Mouse (Mus musculus) MEL (cell line): ENCODE measurements around the gene Amh. TPM values are rescaled to one million over a fixed set of nuclear protein-coding genes. Genes with fewer than 3 reads are reported as not detected.
"Not testable (repeated sequence)": the region's sequence is repeated elsewhere in the genome, so short reads cannot be mapped to it uniquely, and the experiment has no call there.

ENCODE experiments used
- DNase-seq: peaks from one replicate; pipeline ENCODE4 v3.0.0; 2011; ENCODE audit warnings: low read depth, low spot score
- H3K27ac ChIP-seq: 2 replicates; pipeline ENCODE4 v1.5.1; 2012; ENCODE audit warnings: low read depth, mild to moderate bottlenecking, control low read depth, low read length, moderate library complexity; ENCODE audit not compliant: control insufficient read depth
- H3K27me3 ChIP-seq, 2 experiments: fragments of 150-350 bp in 1 of 2; sonication (generic) in 1 of 2; 2 replicates each; pipeline ENCODE4 v1.6.1; 2012; ENCODE audit warnings: low read length in 2 of 2, mild to moderate bottlenecking in 2 of 2, improper control_type of control experiment in 1 of 2, moderate library complexity in 1 of 2; ENCODE audit not compliant: insufficient read depth in 2 of 2, control insufficient read depth in 1 of 2
- H3K36me3 ChIP-seq, 2 experiments: 2 replicates each; pipeline ENCODE4 v1.6.1; 2012 to 2014; ENCODE audit warnings: low read length in 2 of 2, improper control_type of control experiment in 1 of 2, inconsistent platforms in 1 of 2, mild to moderate bottlenecking in 1 of 2; ENCODE audit not compliant: insufficient read depth in 2 of 2, control insufficient read depth in 1 of 2
- H3K4me1 ChIP-seq, 2 experiments: fragments of 150-350 bp in 1 of 2; sonication (generic) in 1 of 2; 2 replicates each; pipeline ENCODE4 v1.6.1; 2012; ENCODE audit warnings: low read length in 2 of 2, improper control_type of control experiment in 1 of 2, mild to moderate bottlenecking in 1 of 2; ENCODE audit not compliant: insufficient read depth in 2 of 2, control insufficient read depth in 1 of 2
- H3K4me3 ChIP-seq, 2 experiments: fragments of 150-350 bp in 1 of 2; sonication (generic) in 1 of 2; 2 replicates each; pipeline ENCODE4 v1.5.1; 2012; ENCODE audit warnings: low read depth in 2 of 2, low read length in 2 of 2, mild to moderate bottlenecking in 2 of 2, moderate library complexity in 2 of 2, control low read depth in 1 of 2, improper control_type of control experiment in 1 of 2; ENCODE audit not compliant: control insufficient read depth in 1 of 2, insufficient read depth in 1 of 2
- H3K79me2 ChIP-seq: 2 replicates; pipeline ENCODE4 v1.6.1; 2012; ENCODE audit warnings: mild to moderate bottlenecking, low read length, moderate library complexity; ENCODE audit not compliant: control insufficient read depth, poor library complexity, insufficient read depth
- H3K9ac ChIP-seq: 2 replicates; pipeline ENCODE4 v1.6.1; 2012; ENCODE audit warnings: low read depth, mild to moderate bottlenecking, control low read depth, low read length, moderate library complexity; ENCODE audit not compliant: control insufficient read depth, poor library complexity, severe bottlenecking
- H3K9me3 ChIP-seq: fragments of 150-350 bp; sonication (generic); replicated peaks from 2 replicates; pipeline ENCODE4 v1.6.1; 2012; ENCODE audit warnings: mild to moderate bottlenecking, low read length, improper control_type of control experiment, moderate library complexity; ENCODE audit not compliant: insufficient read depth
- CHD1 ChIP-seq: IDR thresholded peaks from 2 replicates; pipeline ENCODE4 v1.6.1; 2012; ENCODE audit warnings: low read depth, mild to moderate bottlenecking, inconsistent platforms, low read length, improper control_type of control experiment
- CHD2 ChIP-seq: IDR thresholded peaks from 2 replicates; pipeline ENCODE4 v1.6.1; 2011; ENCODE audit warnings: low read length, improper control_type of control experiment
- CTCF ChIP-seq, 3 experiments: IDR thresholded peaks in 2 of 3; conservative IDR thresholded peaks in 1 of 3; 2 replicates each; pipeline ENCODE4 v1.5.1; 2011 to 2012; ENCODE audit warnings: low read length in 3 of 3, low read depth in 2 of 3, mild to moderate bottlenecking in 2 of 3, improper control_type of control experiment in 1 of 3, inconsistent platforms in 1 of 3, mixed read lengths in 1 of 3, moderate library complexity in 1 of 3; ENCODE audit not compliant: control insufficient read depth in 1 of 3, insufficient read depth in 1 of 3, poor library complexity in 1 of 3, severe bottlenecking in 1 of 3
- E2F4 ChIP-seq: IDR thresholded peaks from 2 replicates; pipeline ENCODE4 v1.6.1; 2011; ENCODE audit warnings: low read depth, low read length, improper control_type of control experiment, borderline replicate concordance
- HCFC1 ChIP-seq: IDR thresholded peaks from 2 replicates; pipeline ENCODE4 v1.6.1; 2012; ENCODE audit warnings: low read depth, mild to moderate bottlenecking, inconsistent platforms, low read length, improper control_type of control experiment, moderate library complexity
- MAFK ChIP-seq: IDR thresholded peaks from 2 replicates; pipeline ENCODE4 v1.6.1; 2011; ENCODE audit warnings: low read depth, mild to moderate bottlenecking, low read length, improper control_type of control experiment, borderline replicate concordance
- MAX ChIP-seq: IDR thresholded peaks from 2 replicates; pipeline ENCODE4 v1.6.1; 2011; ENCODE audit warnings: low read length, improper control_type of control experiment
- MAZ ChIP-seq: IDR thresholded peaks from 2 replicates; pipeline ENCODE4 v1.6.1; 2012; ENCODE audit warnings: low read depth, mild to moderate bottlenecking, inconsistent platforms, low read length, improper control_type of control experiment
- MEF2A ChIP-seq: IDR thresholded peaks from 2 replicates; pipeline ENCODE4 v1.6.1; 2014; ENCODE audit warnings: low read depth, mild to moderate bottlenecking, inconsistent platforms, low read length, improper control_type of control experiment; ENCODE audit not compliant: poor library complexity, insufficient replicate concordance, severe bottlenecking; ENCODE audit errors: extremely low read depth
- MYC ChIP-seq: IDR thresholded peaks from 2 replicates; pipeline ENCODE4 v1.6.1; 2011; ENCODE audit warnings: low read depth, mild to moderate bottlenecking, low read length, improper control_type of control experiment, moderate library complexity
- NELFE ChIP-seq: IDR thresholded peaks from 2 replicates; pipeline ENCODE4 v1.6.1; 2011; ENCODE audit warnings: low read depth, low read length, improper control_type of control experiment
- NRF1 ChIP-seq: IDR thresholded peaks from 2 replicates; pipeline ENCODE4 v1.6.1; 2014; ENCODE audit warnings: low read depth, mild to moderate bottlenecking, inconsistent platforms, low read length, improper control_type of control experiment, moderate library complexity; ENCODE audit not compliant: poor library complexity, insufficient read depth, severe bottlenecking
- POLR2A ChIP-seq, 2 experiments: IDR thresholded peaks; 2 replicates each; pipeline ENCODE4 v1.6.1; 2011 to 2012; ENCODE audit warnings: low read length in 2 of 2, mild to moderate bottlenecking in 2 of 2, control low read depth in 1 of 2, improper control_type of control experiment in 1 of 2, low read depth in 1 of 2, moderate library complexity in 1 of 2; ENCODE audit not compliant: control insufficient read depth in 1 of 2, insufficient read depth in 1 of 2, poor library complexity in 1 of 2
- POLR2AphosphoS2 ChIP-seq: IDR thresholded peaks from 2 replicates; pipeline ENCODE4 v1.6.1; 2011; ENCODE audit warnings: low read length, improper control_type of control experiment
- POLR2AphosphoS5 ChIP-seq: IDR thresholded peaks from 2 replicates; pipeline ENCODE4 v1.6.1; 2012; ENCODE audit warnings: low read depth, borderline replicate concordance, mild to moderate bottlenecking, inconsistent platforms, low read length, moderate library complexity, mixed read lengths
- RAD21 ChIP-seq: IDR thresholded peaks from 2 replicates; pipeline ENCODE4 v1.6.1; 2011; ENCODE audit warnings: mild to moderate bottlenecking, low read depth, low read length, improper control_type of control experiment
- RCOR1 ChIP-seq: IDR thresholded peaks from 2 replicates; pipeline ENCODE4 v1.6.1; 2012; ENCODE audit warnings: low read depth, mild to moderate bottlenecking, inconsistent platforms, low read length, improper control_type of control experiment
- SMC3 ChIP-seq: IDR thresholded peaks from 2 replicates; pipeline ENCODE4 v1.6.1; 2011; ENCODE audit warnings: low read depth, low read length, improper control_type of control experiment
- TAL1 ChIP-seq: IDR thresholded peaks from 2 replicates; pipeline ENCODE4 v1.6.1; 2012; ENCODE audit warnings: mild to moderate bottlenecking, inconsistent platforms, low read length, moderate library complexity, mixed read lengths
- UBTF ChIP-seq: IDR thresholded peaks from 2 replicates; pipeline ENCODE4 v1.6.1; 2012; ENCODE audit warnings: low read depth, mild to moderate bottlenecking, inconsistent platforms, low read length, improper control_type of control experiment, moderate library complexity, borderline replicate concordance; ENCODE audit not compliant: insufficient read depth
- USF2 ChIP-seq, 2 experiments: IDR thresholded peaks; 2 replicates each; pipeline ENCODE4 v1.6.1; 2011 to 2012; ENCODE audit warnings: improper control_type of control experiment in 2 of 2, low read length in 2 of 2, borderline replicate concordance in 1 of 2, inconsistent platforms in 1 of 2, low read depth in 1 of 2, mild to moderate bottlenecking in 1 of 2; ENCODE audit not compliant: insufficient read depth in 1 of 2
- ZNF384 ChIP-seq: IDR thresholded peaks from 2 replicates; pipeline ENCODE4 v1.6.1; 2012; ENCODE audit warnings: low read depth, mild to moderate bottlenecking, inconsistent platforms, low read length, improper control_type of control experiment
- polyA plus RNA-seq, 2 experiments: library from polyadenylated mRNA; stranded (reverse) in 1 of 2; unstranded in 1 of 2; fragments of >175 nt in 1 of 2; fragments of >200 nt in 1 of 2; gene quantifications; 2 replicates each; pipeline versions ENCODE4 v1.2.1 to v1.2.4; 2012; ENCODE audit warnings: low replicate concordance in 2 of 2, low read depth in 1 of 2; ENCODE audit not compliant: insufficient read length in 2 of 2, insufficient read depth in 1 of 2, missing spikeins in 1 of 2
- total RNA-seq: library from RNA; depleted of rRNA; stranded (reverse); fragments of 300-350 nt; gene quantifications from 2 replicates; pipeline ENCODE4 v1.2.3, GENCODE M21; 2012

Gene Amh
- total and polyA plus RNA-seq, 3 experiments = 0.42 to 1.1 TPM; not detected in 1

DNA sequence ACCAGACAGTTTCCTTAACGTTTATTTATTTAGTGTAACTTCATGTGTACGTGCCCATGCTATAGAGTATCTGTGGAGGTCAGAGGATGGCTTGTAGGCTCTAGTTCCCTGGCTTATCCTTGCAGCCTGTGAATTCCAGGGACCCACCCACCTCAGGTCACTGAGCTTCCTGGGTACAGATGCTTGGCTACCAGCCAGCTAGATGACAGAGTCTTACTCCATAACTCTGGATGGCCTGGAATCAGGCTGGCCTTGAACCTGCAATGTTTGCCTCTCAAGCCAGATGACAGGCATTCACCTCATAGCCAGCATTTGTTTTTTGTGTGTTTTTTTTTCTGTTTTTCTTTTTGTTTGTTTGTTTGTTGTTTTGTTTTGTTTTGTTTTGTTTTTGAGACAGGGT, 12.1 kb downstream of the Amh start:
- H3K27ac ChIP-seq = no peak overlapping the region

DNA sequence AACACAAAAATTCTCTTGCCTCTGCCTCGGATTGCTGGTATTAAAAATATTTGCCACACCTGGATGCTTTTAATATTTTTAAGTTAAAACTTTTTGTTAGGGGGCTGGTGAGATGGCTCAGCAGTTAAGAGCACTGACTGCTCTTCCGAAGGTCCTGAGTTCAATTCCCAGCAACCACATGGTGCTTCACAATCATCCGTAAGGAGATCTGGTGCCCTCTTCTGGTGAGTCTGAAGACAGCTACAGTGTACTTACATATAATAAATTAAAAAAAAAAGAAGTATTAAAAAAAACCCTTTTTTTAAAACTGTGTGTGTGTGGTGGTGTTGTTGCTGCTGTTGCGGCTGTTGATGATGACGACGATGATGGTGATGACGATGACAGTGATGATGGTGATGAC, 12.9 kb downstream of the Amh start:
- H3K4me1 ChIP-seq = peaks cover 5 to 12% of the 10 kb centered on the region in 2 experiments
- H3K27me3 ChIP-seq, H3K79me2 ChIP-seq, H3K27ac ChIP-seq, H3K36me3 ChIP-seq, H3K9me3 ChIP-seq, H3K9ac ChIP-seq, H3K4me3 ChIP-seq: not testable (repeated sequence)
- TF ChIP-seq CTCF (IDR thresholded peaks at IDR 0.05 in 2 of 3, conservative IDR thresholded peaks at IDR 0.05 in 1 of 3; ENCODE audit: control insufficient read depth in 1 of 3, insufficient read depth in 1 of 3, low read depth in 2 of 3, low read length in 3 of 3, poor library complexity in 1 of 3, severe bottlenecking in 1 of 3) (peak; percentile 15 to 28 (median 19); a peak in 4 of 6 replicates), MYC (0 out of 2 replicates have a peak, but pooled peaks have one; percentile 30), ZNF384 (peak; percentile 76), RAD21 (peak; percentile 25)
- DNase-seq = peak; percentile 76

More for the DNA sequence above, 12.1 kb downstream of the Amh start:
- TF ChIP-seq MAX (no peak), CHD1 (no peak), POLR2A (IDR thresholded peaks at IDR 0.05; ENCODE audit: control insufficient read depth in 1 of 2, insufficient read depth in 1 of 2, low read depth in 1 of 2, low read length in 2 of 2, poor library complexity in 1 of 2) (no peak), E2F4 (no peak), ZNF384 (no peak), HCFC1 (no peak), USF2 (IDR thresholded peaks at IDR 0.05; ENCODE audit: borderline replicate concordance in 1 of 2, insufficient read depth in 1 of 2, low read depth in 1 of 2, low read length in 2 of 2) (no peak), MEF2A (no peak), RCOR1 (no peak), SMC3 (no peak), POLR2AphosphoS5 (no peak), NRF1 (no peak), CHD2 (no peak), UBTF (no peak), MAZ (no peak), NELFE (no peak), TAL1 (no peak), MAFK (no peak), POLR2AphosphoS2 (no peak), RAD21 (no peak)
- no peak overlapping the region for H3K9ac ChIP-seq
- no peaks in the 10 kb centered on the region for H3K79me2 ChIP-seq
- no peak overlapping the region for H3K4me3 ChIP-seq
- no peak for DNase-seq
- no peaks in the 10 kb centered on the region for H3K27me3 ChIP-seq
- H3K4me1 ChIP-seq = peaks cover under 1 to 12% of the 10 kb centered on the region in 2 experiments; a peak in 3 of 4 replicates
- H3K9me3 ChIP-seq = no peaks in the 10 kb centered on the region
- peaks cover 0 to 4% of the 10 kb centered on the region in 2 experiments; a peak in 1 of 4 replicates for H3K36me3 ChIP-seq
